Mouse (Mus musculus): Measurements from ENCODE around the gene Rgmb.

Rgmb gene

DNA sequence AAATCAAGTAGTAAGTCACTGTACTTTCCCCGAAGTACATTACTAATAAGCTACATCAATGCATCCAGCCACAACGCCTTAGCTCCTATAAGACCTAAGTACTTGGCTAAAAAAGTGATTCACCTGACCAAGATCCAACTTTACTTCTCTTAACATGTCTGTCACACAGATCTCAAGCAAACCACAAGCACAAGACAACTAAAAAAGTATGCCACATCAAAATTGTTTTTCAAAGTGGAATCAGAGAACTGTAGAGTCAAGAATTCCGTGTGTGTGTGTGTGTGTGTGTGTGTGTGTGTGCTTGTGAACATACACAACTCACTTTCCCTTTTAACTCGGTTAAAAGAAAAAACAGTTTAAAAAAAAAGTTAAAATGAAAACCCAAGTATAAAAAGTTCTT is 9.1 kb downstream of the Rgmb start:
- no peak for DNase-seq

DNA sequence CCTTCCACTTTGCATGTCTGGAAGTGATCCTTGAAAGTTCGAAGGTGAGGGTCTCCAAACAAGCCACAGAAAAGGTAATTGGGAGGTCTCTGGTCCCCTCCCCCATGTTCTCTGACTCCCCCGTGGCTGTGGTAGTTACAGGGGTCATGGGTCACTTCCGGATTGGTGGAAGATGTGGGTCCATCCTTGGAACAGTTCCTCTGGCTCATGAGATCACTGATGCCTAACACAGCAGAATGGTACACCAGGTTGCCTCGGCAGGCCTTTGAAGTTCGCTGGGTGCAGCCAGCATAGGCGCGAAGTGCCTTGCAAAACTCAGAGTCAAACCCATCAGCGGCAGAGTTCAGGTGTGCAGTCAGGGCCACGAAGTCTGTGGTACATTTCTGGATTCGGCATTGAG is 10.1 kb downstream of the Rgmb start:
- no peak for DNase-seq

DNA sequence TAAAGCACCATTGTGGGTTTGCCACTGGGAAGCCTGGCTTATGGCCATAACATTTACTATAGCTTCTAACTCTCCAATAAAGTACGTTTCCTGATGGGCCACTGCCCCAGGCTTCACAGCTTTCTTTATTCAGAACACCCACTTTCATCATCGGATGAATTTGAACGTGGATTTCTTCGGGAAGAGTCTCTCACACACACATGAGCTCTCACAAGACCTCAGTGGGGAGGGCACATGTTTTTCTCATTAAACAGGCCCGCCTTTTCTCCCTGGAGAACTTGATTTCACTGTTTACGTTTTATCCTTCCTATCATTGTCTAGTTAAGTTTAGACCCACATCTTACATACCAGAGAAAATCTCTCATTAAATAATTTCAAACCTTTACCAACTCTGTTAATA is 10.7 kb downstream of the Rgmb start:
- no peak for DNase-seq

DNA sequence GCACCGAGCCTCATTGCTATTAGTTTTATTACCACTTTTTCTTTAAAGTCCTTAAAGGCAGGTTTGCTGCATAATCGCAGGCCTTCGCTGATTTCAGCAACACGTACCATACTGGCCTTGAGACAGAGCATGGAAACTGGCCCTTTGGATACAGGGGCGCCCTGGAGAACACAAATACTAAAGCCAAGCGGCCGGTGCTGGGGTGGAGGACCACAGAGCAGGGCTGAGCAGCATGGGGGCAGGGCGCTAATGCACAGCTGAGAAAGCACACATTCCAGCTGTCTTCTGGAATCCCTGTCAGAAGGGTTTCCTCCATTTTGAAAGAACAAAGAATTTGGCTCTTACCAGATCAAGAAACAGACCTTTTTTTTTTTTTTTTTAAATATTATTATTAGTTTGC is 12.5 kb downstream of the Rgmb start:
- DNase-seq, result no peak

DNA sequence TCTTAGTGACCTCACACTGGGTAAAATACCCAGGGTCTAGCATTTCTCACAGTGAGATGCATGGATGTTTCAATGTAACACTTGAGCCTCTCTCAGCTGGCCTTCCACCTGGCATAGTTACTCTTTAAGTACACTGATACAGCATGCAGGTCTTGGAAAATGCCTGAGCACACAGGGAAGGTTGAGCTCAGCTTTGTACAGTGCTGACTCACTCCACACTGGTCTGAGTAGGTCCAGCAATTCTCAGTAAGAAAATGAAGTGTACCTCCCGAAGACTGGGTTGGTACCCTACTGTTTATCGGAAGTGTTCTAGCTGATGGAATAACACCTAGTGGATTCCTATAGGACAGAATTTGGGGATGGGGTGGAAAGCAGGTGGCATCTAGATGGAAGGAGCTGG is 13.2 kb downstream of the Rgmb start:
- DNase-seq, result no peak

DNA sequence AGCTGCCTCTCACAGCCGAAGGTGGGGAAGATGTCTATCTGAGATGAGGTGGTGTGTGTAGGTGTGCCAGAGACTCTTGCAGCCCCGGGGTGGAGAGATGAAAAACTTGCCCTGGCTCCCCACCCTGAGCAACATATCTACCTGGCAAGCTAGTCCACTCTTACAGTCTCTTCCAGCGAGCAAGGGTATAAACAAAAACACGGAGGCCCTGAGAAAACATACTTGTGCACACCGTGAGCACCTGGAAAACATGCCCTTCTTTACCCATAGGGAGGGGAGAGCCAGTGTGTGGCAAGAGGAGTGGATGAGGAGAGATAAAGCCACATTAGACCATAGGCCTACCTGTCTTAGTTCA is 13.8 kb downstream of the Rgmb start:
- no peak for DNase-seq

DNA sequence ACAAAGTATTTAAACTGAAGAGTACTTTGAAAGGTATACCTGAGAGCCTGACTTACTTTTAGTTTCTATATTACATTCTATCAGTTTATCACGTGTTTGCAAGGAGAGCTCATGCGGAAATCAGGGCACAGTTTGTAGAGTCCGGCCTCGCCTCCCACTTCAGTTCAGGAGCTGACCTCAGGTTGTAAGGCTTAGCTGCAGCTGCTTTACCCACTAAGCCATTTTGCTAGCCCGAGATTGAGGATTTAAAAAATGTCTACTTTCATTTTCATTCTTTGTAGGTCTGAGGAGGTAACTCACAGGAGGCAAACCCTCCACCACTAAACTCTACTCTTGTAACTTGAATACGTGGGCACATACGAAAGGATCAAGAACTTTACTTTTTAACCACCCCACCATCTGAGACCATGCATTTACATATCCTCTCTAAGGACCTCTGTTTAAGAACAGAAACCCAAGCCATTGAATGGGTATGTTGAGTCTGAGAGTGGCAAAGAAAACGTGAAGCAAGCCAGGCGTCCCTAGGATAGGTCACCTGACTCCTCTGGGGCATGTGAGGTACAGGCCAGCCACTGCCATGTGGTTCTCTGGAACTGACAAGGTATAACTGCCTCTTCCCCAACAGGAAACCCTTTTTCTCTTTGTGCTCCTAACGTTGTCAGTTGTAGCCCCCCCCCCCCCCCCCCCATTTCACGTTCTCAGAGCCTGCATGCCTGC is 14.3 kb downstream of the Rgmb start:
- no peak for DNase-seq

DNA sequence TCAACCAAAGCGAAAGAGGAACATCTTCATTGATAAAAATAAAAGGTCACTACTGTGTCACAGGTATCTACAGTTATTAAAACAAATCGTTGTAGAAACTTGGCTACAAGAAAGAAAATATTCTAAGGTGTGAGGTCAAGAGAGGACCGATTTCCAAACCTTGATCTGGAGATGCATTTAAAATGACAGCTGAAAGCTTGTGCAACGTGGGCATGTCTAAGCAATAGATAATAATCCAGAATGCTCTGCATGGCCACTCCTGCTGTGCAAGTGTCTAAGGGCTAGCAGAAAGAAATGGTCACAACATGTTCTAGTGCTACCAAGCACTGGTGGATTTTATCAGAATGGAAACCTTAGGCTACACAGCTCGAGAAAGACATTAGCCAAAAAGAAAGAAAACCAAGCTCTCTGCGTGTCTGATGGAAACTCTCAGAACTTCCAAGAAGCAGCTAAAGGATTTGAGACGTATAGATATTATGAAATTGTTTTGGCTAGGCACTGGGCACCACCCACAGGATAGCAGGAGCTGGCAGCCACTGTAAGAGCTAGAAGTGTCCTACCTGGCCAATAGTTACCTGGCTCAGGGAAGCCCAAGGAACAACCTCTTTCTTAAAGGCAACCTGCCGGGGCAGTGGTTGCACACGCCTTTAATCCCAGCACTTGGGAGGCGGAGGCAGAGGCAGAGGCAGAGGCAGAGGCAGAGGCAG is 15.4 kb downstream of the Rgmb start:
- DNase-seq, result no peak

DNA sequence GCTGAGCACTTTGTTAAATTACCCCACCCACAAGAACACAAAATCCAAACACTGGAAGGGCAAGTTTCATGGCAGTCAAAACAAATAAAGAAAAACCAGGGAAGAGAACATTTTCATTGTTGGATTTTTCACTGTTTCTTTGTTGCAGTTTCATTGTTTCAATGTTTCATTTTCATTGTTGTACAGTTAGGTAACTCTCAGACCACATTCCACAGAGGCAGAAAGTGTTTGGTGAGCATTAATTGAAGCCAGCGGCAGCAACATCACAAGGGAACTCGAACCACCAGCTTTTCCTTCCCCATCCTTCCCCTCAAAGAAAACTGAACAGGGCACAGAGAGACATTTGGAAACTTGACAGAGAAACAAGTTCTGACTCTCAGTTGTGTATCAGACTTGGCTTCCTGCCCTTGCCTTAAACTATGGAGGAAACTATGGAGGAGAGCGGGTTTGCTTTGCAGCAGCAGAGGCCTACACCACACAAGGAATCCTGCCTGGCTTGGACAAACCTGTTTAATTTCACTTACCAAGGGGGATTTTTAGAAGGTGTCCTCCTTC is 17.1 kb downstream of the Rgmb start:
- no peak for DNase-seq

DNA sequence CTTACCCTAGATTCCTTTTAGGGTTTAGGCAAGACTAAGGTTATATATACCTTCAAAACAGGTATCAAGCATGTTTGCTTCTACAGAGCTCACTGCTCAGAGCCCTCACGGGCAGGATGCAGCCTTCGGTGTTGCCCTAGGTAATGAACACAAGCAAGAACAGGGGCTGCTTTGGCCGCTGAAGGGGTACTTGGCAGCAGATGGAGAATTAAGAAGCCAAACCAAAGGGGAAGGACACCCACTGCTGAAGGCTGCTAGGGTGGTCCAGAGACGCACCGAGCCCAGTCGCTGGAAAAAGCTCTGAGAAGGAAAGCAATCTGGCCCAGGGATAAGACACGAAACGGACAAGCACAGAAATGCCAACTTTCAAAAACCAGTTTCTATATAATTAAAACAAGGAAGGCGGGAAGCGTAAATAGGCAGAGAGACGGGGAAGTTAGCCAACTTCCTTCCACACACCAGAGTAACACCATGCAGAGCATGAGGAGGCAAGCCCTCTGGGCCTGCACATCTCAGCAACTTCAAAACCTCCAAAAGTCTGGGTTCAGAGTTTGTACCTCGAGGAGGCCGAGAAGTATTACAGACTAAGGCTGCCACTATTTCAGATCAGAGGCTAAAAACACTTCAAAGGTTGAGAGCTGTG is 18.6 kb downstream of the Rgmb start:
- DNase-seq, result peak; percentile 45 to 67

DNA sequence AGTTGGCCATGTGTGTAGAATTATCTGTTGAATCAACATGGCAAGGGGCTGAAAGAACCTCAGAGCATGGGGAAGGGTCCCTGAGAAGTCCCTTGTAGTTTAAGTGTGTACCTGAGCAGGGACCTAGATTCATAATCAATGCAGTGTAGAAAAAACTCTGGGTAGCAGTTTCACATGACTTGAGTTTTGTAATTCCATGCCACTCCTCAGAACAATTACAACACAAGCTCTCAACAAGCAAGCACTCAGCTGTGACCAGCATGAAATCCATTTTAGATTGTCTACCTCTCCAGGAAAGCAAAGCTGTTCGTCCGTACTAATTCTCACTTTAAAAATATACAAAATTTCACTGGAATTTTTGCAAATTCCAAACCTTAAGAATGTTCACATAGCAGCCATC is 20.9 kb downstream of the Rgmb start:
- DNase-seq, result no peak

DNA sequence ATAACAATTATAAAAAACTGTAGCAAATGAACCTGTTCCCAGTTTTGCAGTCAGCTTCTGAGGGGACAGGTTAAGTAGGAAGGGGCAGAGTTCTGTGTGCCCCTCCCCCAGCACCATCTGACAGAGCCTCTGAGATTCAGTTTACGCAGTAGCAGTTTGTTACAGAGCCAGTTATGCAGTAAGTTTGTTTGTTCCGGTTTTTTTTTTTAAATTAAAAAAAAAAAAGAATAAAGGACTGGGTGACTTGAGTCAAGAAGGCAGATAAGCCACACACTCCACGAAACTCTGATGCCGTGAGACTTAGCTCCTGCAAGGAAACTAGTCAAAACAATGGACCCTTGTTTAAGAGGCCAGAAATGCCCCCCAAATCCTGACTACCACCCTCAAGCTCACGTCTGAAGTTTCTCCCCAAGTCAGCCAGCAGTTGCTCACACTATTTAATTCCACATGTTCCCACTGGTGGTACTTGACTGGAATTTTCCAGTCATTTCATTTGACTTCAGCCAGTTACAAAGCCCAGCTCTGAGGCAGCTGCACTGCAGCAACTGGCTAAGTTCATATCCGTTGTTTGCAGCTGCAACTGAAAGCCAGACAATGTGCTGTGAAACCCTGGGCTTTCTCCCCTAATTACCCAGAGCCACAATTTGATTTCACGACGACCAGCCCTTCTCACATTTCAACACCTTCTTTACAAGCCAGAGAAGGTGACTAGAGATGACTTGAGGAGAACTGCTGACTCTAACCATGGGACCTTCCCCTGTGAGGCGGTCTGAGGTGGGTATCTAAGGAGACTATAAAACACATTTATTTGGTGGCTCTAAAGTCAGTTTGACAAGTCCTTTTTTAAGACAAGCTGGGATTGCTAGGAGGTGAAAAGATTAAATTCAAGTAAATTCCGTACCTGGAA is 22.1 kb downstream of the Rgmb start:
- DNase-seq, result peak in 1 of 2 experiments; percentile 33

DNA sequence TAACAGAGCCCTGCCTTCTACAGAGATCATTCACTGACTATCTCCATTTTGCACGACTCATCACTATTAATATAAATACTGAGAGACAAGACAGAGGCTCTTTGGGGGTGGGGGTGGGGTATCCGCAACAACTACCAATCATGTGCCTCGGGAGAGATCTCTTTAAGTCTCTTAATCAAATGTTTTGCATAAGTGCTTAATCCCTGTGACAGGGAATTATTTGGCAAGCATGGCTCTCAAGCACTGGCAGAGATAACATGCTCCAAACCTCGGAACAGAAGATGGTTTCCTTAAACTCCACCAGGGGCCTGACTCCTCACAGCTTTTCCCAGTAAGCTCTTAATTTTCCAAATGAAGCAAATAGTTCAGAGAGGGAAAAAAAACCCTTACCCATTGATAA is 22.8 kb downstream of the Rgmb start:
- no peak for DNase-seq

DNA sequence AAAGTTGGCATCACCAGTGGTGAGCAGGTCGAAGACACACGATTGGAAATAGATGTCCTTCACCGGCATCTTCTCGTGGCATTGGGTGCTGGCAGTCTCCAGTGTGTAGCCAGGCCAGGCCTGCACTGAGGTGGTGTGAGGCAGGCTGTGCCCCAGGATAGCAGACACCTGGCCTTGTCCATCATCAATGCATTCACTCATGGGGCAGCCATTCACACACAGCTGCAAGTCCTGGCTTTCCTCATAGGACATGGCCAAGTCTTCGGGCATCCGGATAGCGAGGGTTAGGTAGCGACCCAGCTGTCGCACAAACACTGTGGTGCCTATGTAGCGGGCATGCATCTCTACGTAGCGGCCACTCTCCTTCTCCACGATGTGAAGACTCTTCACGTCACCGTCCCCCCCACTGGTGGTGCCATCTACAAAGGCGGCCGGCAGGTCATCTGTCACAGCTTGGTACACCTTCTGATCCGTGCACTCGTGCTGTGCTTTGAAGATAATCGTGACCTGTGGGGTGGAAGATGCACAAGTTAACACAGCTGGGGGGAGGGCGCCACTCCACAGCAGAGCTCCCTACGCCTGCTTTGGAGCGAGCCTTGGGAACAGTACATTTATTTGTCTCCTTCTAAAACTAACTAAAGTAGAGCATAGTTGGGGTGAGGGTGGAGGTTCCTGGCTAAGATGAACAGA is 23.4 kb downstream of the Rgmb start:
- DNase-seq, result peak in 1 of 2 experiments; percentile 21

DNA sequence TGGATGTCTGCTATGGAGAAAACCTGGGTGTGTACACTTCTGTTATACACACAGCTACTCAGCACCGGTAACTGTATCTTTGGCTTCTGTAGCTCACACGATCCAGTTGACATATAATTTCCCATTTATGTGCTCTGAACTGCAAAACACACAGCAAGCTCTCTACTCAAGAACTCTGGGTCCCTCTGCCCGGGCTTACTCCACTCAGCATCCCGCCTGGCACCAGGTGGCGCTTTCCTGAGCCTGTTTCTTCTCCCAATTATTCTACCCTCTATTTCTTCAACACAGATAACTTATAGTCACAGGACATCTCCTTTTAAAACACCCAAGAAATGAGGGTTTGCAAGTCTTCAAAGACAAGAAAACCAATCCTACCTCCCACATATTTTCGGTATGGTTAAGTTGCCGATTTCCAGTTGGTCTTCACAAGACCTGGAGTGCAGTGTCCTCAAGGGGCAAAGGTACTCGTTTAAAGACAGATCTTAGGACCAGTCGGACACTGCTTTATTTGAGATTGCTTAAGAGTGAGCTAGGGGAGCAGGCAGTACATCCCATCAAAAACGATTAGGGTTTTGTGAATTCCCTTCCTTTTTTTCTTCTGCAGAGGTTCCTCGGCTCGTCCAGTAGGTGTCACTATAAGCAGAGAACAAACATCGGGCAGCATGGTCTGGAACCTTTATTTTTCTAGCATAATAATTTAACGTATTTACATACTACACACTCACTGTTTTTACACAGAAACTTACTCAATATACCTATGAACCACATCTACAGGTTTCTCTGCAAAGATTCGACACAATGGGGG is 26.6 kb downstream of the Rgmb start:
- DNase-seq, result peak; percentile 58 to 66

DNA sequence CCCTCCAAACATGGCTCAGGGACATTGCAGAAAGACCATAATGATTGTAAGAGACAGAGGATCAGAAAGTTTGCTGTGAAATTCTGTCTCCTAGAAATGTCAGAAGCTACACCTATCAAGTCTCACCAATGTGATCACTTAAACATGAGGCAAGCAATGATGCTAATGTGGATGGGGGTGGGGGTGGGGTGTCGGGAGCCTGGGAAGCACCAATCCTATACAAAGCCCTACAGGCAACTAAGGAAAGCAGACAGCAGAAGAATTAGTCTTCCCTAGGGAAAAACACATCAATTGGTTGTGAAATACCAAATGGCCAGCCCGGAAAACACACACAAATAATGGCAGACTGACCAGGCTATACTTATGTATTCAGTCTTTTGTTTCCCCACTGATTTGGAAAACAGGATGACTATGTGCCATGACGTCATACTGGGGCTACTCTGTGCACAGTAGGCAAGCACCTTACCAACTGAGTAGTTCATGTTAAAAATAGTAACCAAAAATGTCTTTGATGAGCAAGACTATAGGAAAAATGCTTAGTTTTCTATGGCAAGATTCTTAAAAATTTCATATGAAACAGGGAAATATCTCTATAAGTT is 31.5 kb downstream of the Rgmb start:
- DNase-seq, result no peak

DNA sequence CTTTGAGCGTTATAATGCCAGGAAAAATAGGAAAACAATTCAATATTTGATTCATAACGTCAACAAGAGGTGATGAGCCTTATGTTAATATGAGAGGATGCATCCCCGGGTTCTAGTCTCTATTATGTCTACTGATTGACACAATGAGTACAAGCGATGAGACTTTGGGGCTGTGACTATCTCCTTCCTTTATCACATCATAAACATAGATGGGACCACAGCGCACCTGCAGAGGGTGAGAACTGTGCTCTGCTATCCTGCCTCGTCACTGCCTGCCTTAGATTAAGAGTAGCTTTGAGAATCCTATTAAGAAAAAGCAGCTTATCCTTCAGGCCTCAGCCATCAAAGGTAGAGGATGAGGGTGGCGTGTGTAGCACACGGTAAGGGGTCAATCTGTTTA is 40.1 kb downstream of the Rgmb start:
- DNase-seq, result no peak

DNA sequence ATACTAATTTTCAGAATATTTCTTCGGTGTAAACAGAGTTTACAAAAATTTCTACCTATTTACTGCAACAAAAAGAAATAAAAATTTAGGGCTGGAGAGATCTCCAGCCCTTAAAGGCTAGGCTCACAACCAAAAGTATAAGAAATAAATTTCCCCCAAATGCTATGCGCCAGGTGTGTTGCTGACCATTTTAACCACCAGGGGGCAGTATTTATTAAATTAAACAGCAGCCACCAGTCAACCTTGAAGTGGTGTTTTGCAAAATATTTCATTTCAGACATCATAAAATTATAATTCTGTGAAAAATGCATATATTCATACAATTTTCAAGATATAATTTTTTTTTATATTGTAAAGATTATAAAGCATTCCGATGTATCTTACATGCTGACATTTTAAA is 43.8 kb downstream of the Rgmb start:
- DNase-seq, result peak; percentile 60 to 86

DNA sequence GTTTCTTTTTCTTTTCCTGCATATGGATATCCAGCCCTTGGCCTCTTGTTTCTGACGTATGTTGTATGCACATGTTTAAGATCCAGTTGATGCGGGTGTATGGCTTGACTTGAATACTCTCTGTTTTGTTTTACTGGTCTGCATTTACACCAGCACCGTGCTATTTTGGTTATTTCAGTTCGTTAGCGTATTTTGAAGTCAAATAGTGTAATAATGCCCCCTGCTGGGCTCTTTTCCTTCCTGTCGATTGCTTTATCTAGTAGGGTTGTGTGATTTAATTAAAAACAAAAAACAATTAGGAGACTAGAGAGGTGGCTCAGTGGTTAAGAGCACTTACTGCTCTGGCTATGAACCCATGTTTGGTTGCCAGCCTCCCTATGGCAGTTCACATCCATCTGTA is 52.9 kb downstream of the Rgmb start:
- peak in 1 of 2 experiments; percentile 16 for DNase-seq

DNA sequence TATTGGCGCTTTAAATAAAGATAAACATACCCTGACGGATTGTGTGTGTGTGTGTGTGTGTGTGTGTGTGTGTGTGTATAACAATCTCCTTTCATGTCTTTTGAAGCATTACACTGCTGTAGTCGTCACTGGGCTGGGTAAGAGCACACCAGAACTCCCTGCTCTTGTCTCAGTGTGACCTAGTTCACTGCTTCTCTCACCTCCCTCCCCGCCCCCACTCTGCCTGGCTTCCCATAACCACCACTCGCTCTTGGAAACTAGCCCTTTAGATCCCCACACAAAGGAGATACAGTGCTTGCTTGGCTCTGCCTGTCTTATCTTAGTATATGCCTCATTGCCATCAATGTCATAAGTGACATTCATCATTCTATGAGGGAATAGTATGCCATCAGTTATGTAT is 54.5 kb downstream of the Rgmb start:
- peak; percentile 11 to 22 for DNase-seq
